Comparison of ENCODE assay signal across 8 mouse cellular contexts in the genomic region with DNA sequence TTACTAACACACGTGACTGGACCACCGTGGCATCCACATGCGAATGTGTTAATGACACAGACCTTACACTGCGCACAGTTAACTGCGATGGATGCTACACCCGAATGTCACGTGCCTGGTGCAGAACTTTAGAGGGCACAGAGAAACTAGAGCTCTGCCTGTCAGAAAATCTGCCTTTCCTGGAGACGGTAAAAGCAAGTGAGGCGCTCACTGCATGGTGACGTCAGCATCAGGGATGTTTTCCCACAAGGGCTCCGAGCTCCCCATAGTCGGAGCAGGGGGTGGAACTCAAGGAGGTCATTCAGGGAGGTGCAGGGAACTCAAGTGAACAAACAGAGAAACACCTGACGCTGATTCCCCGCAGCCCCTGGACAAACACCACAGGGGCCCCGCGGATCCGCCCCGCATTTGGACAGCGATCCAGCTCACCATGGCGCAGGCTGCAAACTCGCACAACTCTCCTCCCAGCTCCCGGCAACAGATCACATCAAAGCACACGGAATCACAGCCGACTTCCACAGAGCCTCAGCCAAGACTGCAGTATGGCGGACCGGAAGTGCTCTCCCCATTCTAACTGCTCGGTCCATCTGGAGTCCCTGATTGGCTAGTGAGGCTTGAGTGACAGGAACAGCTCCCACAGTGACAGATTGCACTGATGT. TPM values are rescaled to one million over a fixed set of nuclear protein-coding genes. Genes with fewer than 3 reads are reported as not detected.
DNase-seq lines count a peak whose midpoint lies in the region; ATAC-seq and TF ChIP-seq lines count a peak whose summit lies in the region.

TSS of gene Zfp938 (minus strand) at position 539 of the 659 bp plus-strand sequence.

- peaks cover 12% of the 10 kb centered on the region for H3K79me3 ChIP-seq in C2C12 (ENCODE audit: low read depth)

- H3K4me2 ChIP-seq in heart, embryonic 14.5 days (ENCODE audit: low read length) = peak within 1 kb of the TSS; percentile 68
- H3K4me2 ChIP-seq in liver, embryonic 11.5 days = peak within 1 kb of the TSS; percentile 66
- H3K4me2 ChIP-seq in myocyte (ENCODE audit: low read depth) = peak within 1 kb of the TSS; percentile 97

- H3K4me3 ChIP-seq in C2C12 (ENCODE audit: insufficient read depth, poor library complexity, severe bottlenecking) (peak within 1 kb of the TSS; percentile 72), myocyte (peak within 1 kb of the TSS; percentile 69)
- peak within 1 kb of the TSS; percentile 61 to 66 for H3K4me3 ChIP-seq in heart, embryonic 14.5 days (ENCODE audit: control insufficient read depth in 1 of 2, insufficient read depth in 1 of 2, low read depth in 1 of 2, low read length in 2 of 2)
- peak within 1 kb of the TSS; percentile 69 for H3K4me3 ChIP-seq in liver, embryonic 11.5 days (ENCODE audit: low read depth, low read length)

- H3ac ChIP-seq in C2C12 (ENCODE audit: control insufficient read depth, insufficient read length, low read depth) = peak within 1 kb of the TSS; percentile 69
- H3ac ChIP-seq in myocyte (ENCODE audit: control insufficient read depth, insufficient read length) = no peak within 1 kb of the TSS

- WGBS in heart, embryonic 14.5 days = 3% methylated on average over 27 of the region's 27 CpGs
- WGBS in liver, embryonic 11.5 days = 6% methylated on average over 27 of the region's 27 CpGs

- peaks cover 47% of the 10 kb centered on the region for H3K79me2 ChIP-seq in C2C12 (ENCODE audit: control insufficient read depth, insufficient read depth)
- H3K79me2 ChIP-seq in myocyte (ENCODE audit: control insufficient read depth, insufficient read depth) = peaks cover 20% of the 10 kb centered on the region

- peak within 1 kb of the TSS; percentile 23 to 71; a peak in 3 of 4 replicates for H3K27ac ChIP-seq in heart, embryonic 14.5 days (replicated peaks in 1 of 2; ENCODE audit: control insufficient read depth in 1 of 2, insufficient read depth in 1 of 2, low read depth in 2 of 2, low read length in 2 of 2)
- H3K27ac ChIP-seq in liver, embryonic 11.5 days (ENCODE audit: low read depth, low read length) = no peak within 1 kb of the TSS

- H3K9me3 ChIP-seq in heart, embryonic 14.5 days (ENCODE audit: control insufficient read depth, low read length) = no peaks in the 10 kb centered on the region
- H3K9me3 ChIP-seq in liver, embryonic 11.5 days (ENCODE audit: control insufficient read depth, low read length) = 0 out of 2 replicates have a peak, but pooled peaks cover 2% of the 10 kb centered on the region

- no peak for TF ChIP-seq CTCF in C2C12 (IDR thresholded peaks at IDR 0.05; ENCODE audit: control insufficient read depth, insufficient read depth, insufficient read length)
- TF ChIP-seq CTCF in brain, embryonic 14.5 days (IDR thresholded peaks at IDR 0.05; ENCODE audit: borderline replicate concordance, extremely low read depth, insufficient read depth, insufficient read length) = no peak

- H3K27me3 ChIP-seq in C2C12 (ENCODE audit: control insufficient read depth, insufficient read depth, insufficient read length) = no peaks in the 10 kb centered on the region
- no peaks in the 10 kb centered on the region for H3K27me3 ChIP-seq in heart, embryonic 14.5 days (ENCODE audit: control insufficient read depth, insufficient read depth, low read length)
- no peaks in the 10 kb centered on the region for H3K27me3 ChIP-seq in liver, embryonic 11.5 days (replicated peaks; ENCODE audit: control insufficient read depth, insufficient read depth, low read length)
- no peaks in the 10 kb centered on the region for H3K27me3 ChIP-seq in myocyte (ENCODE audit: control insufficient read depth, insufficient read depth, insufficient read length)
- no peaks in the 10 kb centered on the region for H3K27me3 ChIP-seq in splenic B cell, adult 2 months (ENCODE audit: control insufficient read depth, insufficient read depth, low read length, poor library complexity, severe bottlenecking)

- H3K4me1 ChIP-seq in heart, embryonic 14.5 days (ENCODE audit: control insufficient read depth in 2 of 2, insufficient read depth in 2 of 2, low read length in 2 of 2) = no peaks in the 10 kb centered on the region
- H3K4me1 ChIP-seq in liver, embryonic 11.5 days (replicated peaks; ENCODE audit: control insufficient read depth, insufficient read depth, low read length) = no peaks in the 10 kb centered on the region

- TF ChIP-seq POLR2A in brain, embryonic 14.5 days (IDR thresholded peaks at IDR 0.05; ENCODE audit: borderline replicate concordance, extremely low read depth, insufficient read depth, insufficient read length, poor library complexity, severe bottlenecking) = peak; percentile 46; the same call in 1 of the 2 replicates
- TF ChIP-seq POLR2A in myocyte (IDR thresholded peaks at IDR 0.05; ENCODE audit: insufficient read length, low read depth) = peak; percentile 77

- ATAC-seq in heart, embryonic 14.5 days (ENCODE audit: insufficient number of reproducible peaks, insufficient read depth, low FRiP score, low read depth) = peak; percentile 98
- peak; percentile 97 for ATAC-seq in liver, embryonic 11.5 days (replicated peaks; ENCODE audit: low FRiP score)

- H3K36me3 ChIP-seq in C2C12 (ENCODE audit: control insufficient read depth, insufficient read depth) (no peaks in the 10 kb centered on the region), myocyte (ENCODE audit: control insufficient read depth, insufficient read depth) (peaks cover 6% of the 10 kb centered on the region)
- peaks cover 5% of the 10 kb centered on the region; the same call in 1 of the 2 replicates for H3K36me3 ChIP-seq in heart, embryonic 14.5 days (ENCODE audit: control insufficient read depth, insufficient read depth, low read length)
- 0 out of 2 replicates have a peak, but pooled peaks cover 4% of the 10 kb centered on the region for H3K36me3 ChIP-seq in liver, embryonic 11.5 days (ENCODE audit: control insufficient read depth, insufficient read depth, low read length)
- H3K36me3 ChIP-seq in splenic B cell, adult 2 months (ENCODE audit: control insufficient read depth, insufficient read depth, low read length, poor library complexity, severe bottlenecking) = no peaks in the 10 kb centered on the region

- DNase-seq in brain, embryonic 14.5 days (ENCODE audit: low read depth) = peak; percentile 97
- DNase-seq in fibroblast of lung, adult 2 months (ENCODE audit: low read depth) = peak; percentile 79
- peak; percentile 86 for DNase-seq in kidney, postnatal 10 days
- DNase-seq in liver, embryonic 11.5 days (ENCODE audit: low spot score) = peak; percentile 60
- peak; percentile 87 for DNase-seq in splenic B cell, adult 2 months (ENCODE audit: low read depth, low spot score)

- peak within 1 kb of the TSS; percentile 83 for H3K9ac ChIP-seq in heart, embryonic 14.5 days (ENCODE audit: low read length)
- peak within 1 kb of the TSS; percentile 68 for H3K9ac ChIP-seq in liver, embryonic 11.5 days (ENCODE audit: low read depth, low read length)

TF ChIP-seq in C2C12, 6 proteins besides CTCF, POLR2A, EP300 and RAD21:
- no peak for TF ChIP-seq FOSL1 (IDR thresholded peaks at IDR 0.05; ENCODE audit: insufficient read depth, low read length, poor library complexity, severe bottlenecking)
- peak; percentile 9 for TF ChIP-seq MAX (IDR thresholded peaks at IDR 0.05)
- TF ChIP-seq CEBPB (IDR thresholded peaks at IDR 0.05; ENCODE audit: low read depth) = no peak
- peak; percentile 60 for TF ChIP-seq MYOD1 (IDR thresholded peaks at IDR 0.05; ENCODE audit: control insufficient read depth, insufficient read length, low read depth)
- TF ChIP-seq USF1 (IDR thresholded peaks at IDR 0.05; ENCODE audit: low read depth) = peak; percentile 75

TF ChIP-seq in myocyte, 11 proteins besides CTCF, POLR2A, EP300 and RAD21:
- TF ChIP-seq POLR2AphosphoS2 (IDR thresholded peaks at IDR 0.05; ENCODE audit: insufficient read length, low read depth) = peak; percentile 85
- TF ChIP-seq CEBPB (IDR thresholded peaks at IDR 0.05; ENCODE audit: insufficient read depth, poor library complexity, severe bottlenecking) = 0 out of 2 replicates have a peak, but pooled peaks have one; percentile 46
- TF ChIP-seq TCF3 (IDR thresholded peaks at IDR 0.05; ENCODE audit: insufficient read length, low read depth) = peak; percentile 25
- TF ChIP-seq REST (IDR thresholded peaks at IDR 0.05; ENCODE audit: insufficient read depth, insufficient read length) = no peak
- no peak for TF ChIP-seq SRF (IDR thresholded peaks at IDR 0.05; ENCODE audit: control insufficient read depth, insufficient read length, low read depth)
- TF ChIP-seq MYOG (IDR thresholded peaks at IDR 0.05; ENCODE audit: control insufficient read depth in 1 of 3, insufficient read depth in 1 of 3, insufficient read length in 2 of 3, low read depth in 2 of 3) = peak in 1 of 3 experiments; percentile 40
- TF ChIP-seq USF1 (IDR thresholded peaks at IDR 0.05; ENCODE audit: low read depth) = peak; percentile 83
- TF ChIP-seq MYOD1 (IDR thresholded peaks at IDR 0.05; ENCODE audit: control insufficient read depth in 1 of 3, insufficient read length in 2 of 3, low read depth in 2 of 3) = peak; percentile 59 to 80 (median 78)
- TF ChIP-seq TCF12 (IDR thresholded peaks at IDR 0.05; ENCODE audit: insufficient read depth, poor library complexity, severe bottlenecking) = no peak
- TF ChIP-seq MAX (IDR thresholded peaks at IDR 0.05; ENCODE audit: low read depth) = no peak

RNA-seq across cellular contexts. Expression of gene Zfp938, which starts in this region (rescaled TPM):
- 2.2 TPM for polyA plus RNA-seq in C2C12 (2012; fragmentation: generic; extraction: Trizol)
- 14.1 and 15.5 TPM in 2 replicates for polyA plus RNA-seq in brain, embryonic 14.5 days (2012; rRNA removed)
- polyA plus RNA-seq in heart, embryonic 14.5 days (2014; fragmentation: Nextera tagmentation; extraction: Ambion mirVana) = 12.9 and 13.2 TPM in 2 replicates
- 6.5 and 6.8 TPM in 2 replicates for polyA plus RNA-seq in liver, embryonic 11.5 days (2014; fragmentation: Nextera tagmentation; extraction: Ambion mirVana)
- 4.9 TPM for polyA plus RNA-seq in myocyte (2012; fragmentation: generic; extraction: Trizol)
